Mouse (Mus musculus) G1E (cell line): ENCODE results near the gene Timm50. TPM values are rescaled to one million over a fixed set of nuclear protein-coding genes. Genes with fewer than 3 reads are reported as not detected.

Experiments
- ATAC-seq: 2 replicates; pipeline ENCODE4 v1.8.0; 2016; ENCODE audit warnings: mild to moderate bottlenecking; ENCODE audit not compliant: insufficient number of reproducible peaks, poor library complexity, low FRiP score, severe bottlenecking; ENCODE audit errors: extremely low read depth
- DNase-seq: peaks from one replicate; pipeline ENCODE4 v3.0.0; 2012; ENCODE audit warnings: low spot score
- H3K27me3 ChIP-seq: 2 replicates; pipeline ENCODE4 v1.6.1; 2012; ENCODE audit warnings: mild to moderate bottlenecking, low read length, inconsistent platforms; ENCODE audit not compliant: insufficient read depth
- H3K36me3 ChIP-seq: replicated peaks from 2 replicates; pipeline ENCODE3; 2012; ENCODE audit warnings: mild to moderate bottlenecking, inconsistent platforms
- H3K4me1 ChIP-seq: 2 replicates; pipeline ENCODE4 v1.6.1; 2012; ENCODE audit warnings: low read depth, low read length, inconsistent platforms, mixed read lengths; ENCODE audit not compliant: insufficient read depth
- H3K4me3 ChIP-seq: 2 replicates; pipeline ENCODE4 v1.5.1; 2012; ENCODE audit warnings: low read depth, mild to moderate bottlenecking, inconsistent platforms, low read length, moderate library complexity, mixed read lengths
- H3K9me3 ChIP-seq: replicated peaks from 2 replicates; pipeline ENCODE4 v1.6.1; 2012; ENCODE audit warnings: inconsistent platforms
- CTCF ChIP-seq: IDR thresholded peaks from 2 replicates; pipeline ENCODE4 v1.5.1; 2012; ENCODE audit warnings: low read depth, low read length, inconsistent platforms, mixed read lengths
- GATA1 ChIP-seq: IDR thresholded peaks from 2 replicates; pipeline ENCODE4 v1.6.1; 2012; ENCODE audit warnings: borderline replicate concordance, low read length, inconsistent platforms, mixed read lengths
- GATA2 ChIP-seq: IDR thresholded peaks from 2 replicates; pipeline ENCODE4 v1.6.1; 2012; ENCODE audit warnings: low read depth, low read length, inconsistent platforms, borderline replicate concordance
- POLR2AphosphoS5 ChIP-seq: IDR thresholded peaks from 2 replicates; pipeline ENCODE4 v1.6.1; 2012; ENCODE audit warnings: low read depth, low read length, inconsistent platforms; ENCODE audit not compliant: insufficient replicate concordance
- TAL1 ChIP-seq: conservative IDR thresholded peaks from 2 replicates; pipeline ENCODE4 v1.6.1; 2012; ENCODE audit warnings: low read depth, low read length, inconsistent platforms, mixed read lengths
- polyA plus RNA-seq: library from polyadenylated mRNA; stranded (reverse); fragments of >175 nt; gene quantifications from 2 replicates; pipeline ENCODE4 v1.2.3, GENCODE M21; 2012
- total RNA-seq, 2 experiments: library from RNA; stranded (forward) in 1 of 2; stranded (reverse) in 1 of 2; fragments of 200-1000 nt in 1 of 2; fragments of >200 nt in 1 of 2; fragmentation: Nextera tagmentation in 1 of 2; gene quantifications; 2 replicates each; pipeline ENCODE4 v1.2.3; 2014 to 2017

Timm50 gene
- total and polyA plus RNA-seq, 3 experiments, result 58.3 to 184 (median 107) TPM

GRCm38 (mm10) chr7:28268042-28268531 lies 43.8 kb downstream of the Timm50 start:
- H3K27me3 ChIP-seq, result peaks cover 2% of the 10 kb centered on the region
- DNase-seq (peak; percentile 65), ATAC-seq (0 out of 2 replicates have a peak, but pooled peaks have one; percentile 4)
- no peak for TF ChIP-seq GATA1
- no peak for TF ChIP-seq GATA2
- TF ChIP-seq POLR2AphosphoS5, result no peak
- H3K36me3 ChIP-seq, result peaks cover 25% of the 10 kb centered on the region
- H3K9me3 ChIP-seq, result no peaks in the 10 kb centered on the region; the same call in 1 of the 2 replicates
- H3K4me1 ChIP-seq, result peaks cover 3% of the 10 kb centered on the region; the same call in 1 of the 2 replicates
- H3K4me3 ChIP-seq, result peak overlapping the region; percentile 93

- Histone ChIP-seq H3K9me3 (no peaks in the 10 kb centered on the region; the same call in 1 of the 2 replicates), H3K27me3 (peaks cover 7% of the 10 kb centered on the region), H3K4me3 (peak within 1 kb of the TSS; percentile 93), H3K4me1 (peaks cover 8% of the 10 kb centered on the region), H3K36me3 (peaks cover 18% of the 10 kb centered on the region)
- DNase-seq, result peak; percentile 83
- no peak for ATAC-seq
- TF ChIP-seq CTCF (no peak), TAL1 (no peak), POLR2AphosphoS5 (no peak), GATA2 (no peak), GATA1 (no peak)
Measured at GRCm38 (mm10) chr7:28267129-28268041, 44.5 kb downstream of the Timm50 start, which contains the start of gene Eid2. TSS of gene Eid2 (plus strand) at chr7:28267881.

GRCm38 (mm10) chr7:28265391-28265790 lies 46.5 kb downstream of the Timm50 start:
- no peak for DNase-seq
- Histone ChIP-seq H3K4me3 (no peak overlapping the region), H3K36me3 (peaks cover 8% of the 10 kb centered on the region), H3K27me3 (peaks cover 13% of the 10 kb centered on the region), H3K9me3 (no peaks in the 10 kb centered on the region), H3K4me1 (peaks cover 17% of the 10 kb centered on the region)
- no peak for ATAC-seq
- TF ChIP-seq GATA1 (no peak), GATA2 (no peak), CTCF (no peak), TAL1 (no peak), POLR2AphosphoS5 (no peak)

GRCm38 (mm10) chr7:28263786-28264185 lies 48.1 kb downstream of the Timm50 start:
- ATAC-seq (peak; percentile 68), DNase-seq (peak; percentile 73)
- Histone ChIP-seq H3K36me3 (no peaks in the 10 kb centered on the region), H3K4me3 (no peak overlapping the region), H3K27me3 (peaks cover 13% of the 10 kb centered on the region), H3K9me3 (no peaks in the 10 kb centered on the region), H3K4me1 (peaks cover 15% of the 10 kb centered on the region)
- TF ChIP-seq TAL1 (no peak), GATA2 (no peak), CTCF (no peak), POLR2AphosphoS5 (no peak), GATA1 (no peak)

GRCm38 (mm10) chr7:28262861-28263260 lies 49.0 kb downstream of the Timm50 start:
- TF ChIP-seq GATA2 (no peak), POLR2AphosphoS5 (no peak), GATA1 (no peak)
- DNase-seq, result no peak
- Histone ChIP-seq H3K9me3 (no peaks in the 10 kb centered on the region), H3K4me1 (peaks cover 14% of the 10 kb centered on the region), H3K4me3 (no peak overlapping the region), H3K36me3 (no peaks in the 10 kb centered on the region), H3K27me3 (peaks cover 13% of the 10 kb centered on the region)
- ATAC-seq, result no peak

Other genes starting within 250 kb of the Timm50 start
- not detected in 2 replicates for gene Fcgbp, start 240.8 kb downstream of the Timm50 start, total RNA-seq (2014; fragmentation: Nextera tagmentation)
- gene Fcgbp, start 240.8 kb downstream of the Timm50 start, total RNA-seq (2017), result 0.06 and 0.27 TPM in 2 replicates
- gene Fcgbp, start 240.8 kb downstream of the Timm50 start, polyA plus RNA-seq, result not detected in 2 replicates
- not detected in 2 replicates for gene 9530053A07Rik, start 182.6 kb downstream of the Timm50 start, total RNA-seq (2014; fragmentation: Nextera tagmentation)
- 0.12 and 0.22 TPM in 2 replicates for gene 9530053A07Rik, start 182.6 kb downstream of the Timm50 start, total RNA-seq (2017)
- gene 9530053A07Rik, start 182.6 kb downstream of the Timm50 start, polyA plus RNA-seq, result not detected in 2 replicates
- 71.4 and 78.3 TPM in 2 replicates for gene Fbl, start 142.4 kb downstream of the Timm50 start, total RNA-seq (2014; fragmentation: Nextera tagmentation)
- 122 and 148 TPM in 2 replicates for gene Fbl, start 142.4 kb downstream of the Timm50 start, total RNA-seq (2017)
- gene Fbl, start 142.4 kb downstream of the Timm50 start, polyA plus RNA-seq, result 585 and 591 TPM in 2 replicates
- 17.5 and 24.8 TPM in 2 replicates for gene Dyrk1b, start 132.6 kb downstream of the Timm50 start, total RNA-seq (2014; fragmentation: Nextera tagmentation)
- 7.0 and 7.3 TPM in 2 replicates for gene Dyrk1b, start 132.6 kb downstream of the Timm50 start, total RNA-seq (2017)
- 43.3 and 47.9 TPM in 2 replicates for gene Dyrk1b, start 132.6 kb downstream of the Timm50 start, polyA plus RNA-seq
- 18.0 and 23.5 TPM in 2 replicates for gene Eid2, start 44.2 kb downstream of the Timm50 start, total RNA-seq (2014; fragmentation: Nextera tagmentation)
- 23.5 and 25.1 TPM in 2 replicates for gene Eid2, start 44.2 kb downstream of the Timm50 start, total RNA-seq (2017)
- gene Eid2, start 44.2 kb downstream of the Timm50 start, polyA plus RNA-seq, result 51.7 and 73.7 TPM in 2 replicates
- gene Eid2b, start 34.3 kb downstream of the Timm50 start, total RNA-seq (2014; fragmentation: Nextera tagmentation), result 7.3 and 8.9 TPM in 2 replicates
- 5.4 and 6.3 TPM in 2 replicates for gene Eid2b, start 34.3 kb downstream of the Timm50 start, total RNA-seq (2017)
- 17.6 and 20.9 TPM in 2 replicates for gene Eid2b, start 34.3 kb downstream of the Timm50 start, polyA plus RNA-seq
- not detected in 2 replicates for gene Selenov, start 20.9 kb downstream of the Timm50 start, total RNA-seq (2014; fragmentation: Nextera tagmentation)
- 0.12 TPM in 1 of 2 replicates, not detected in the other for gene Selenov, start 20.9 kb downstream of the Timm50 start, total RNA-seq (2017)
- gene Selenov, start 20.9 kb downstream of the Timm50 start, polyA plus RNA-seq, result not detected in 2 replicates
- 1.2 TPM in 1 of 2 replicates, not detected in the other for gene Dll3, start 9.8 kb downstream of the Timm50 start, total RNA-seq (2014; fragmentation: Nextera tagmentation)
- gene Dll3, start 9.8 kb downstream of the Timm50 start, total RNA-seq (2017), result 0.49 TPM in 1 of 2 replicates, not detected in the other
- gene Dll3, start 9.8 kb downstream of the Timm50 start, polyA plus RNA-seq, result 0.23 and 0.25 TPM in 2 replicates
- gene Supt5, start 26.7 kb upstream of the Timm50 start, total RNA-seq (2014; fragmentation: Nextera tagmentation), result 80.5 and 97.7 TPM in 2 replicates
- gene Supt5, start 26.7 kb upstream of the Timm50 start, total RNA-seq (2017), result 54.7 and 65.6 TPM in 2 replicates
- 123 and 148 TPM in 2 replicates for gene Supt5, start 26.7 kb upstream of the Timm50 start, polyA plus RNA-seq
- gene Rps16, start 38.6 kb upstream of the Timm50 start, total RNA-seq (2014; fragmentation: Nextera tagmentation), result 848 and 905 TPM in 2 replicates
- 900 and 1,212 TPM in 2 replicates for gene Rps16, start 38.6 kb upstream of the Timm50 start, total RNA-seq (2017)
- 1,941 and 2,248 TPM in 2 replicates for gene Rps16, start 38.6 kb upstream of the Timm50 start, polyA plus RNA-seq
- 2.9 and 5.2 TPM in 2 replicates for gene Plekhg2, start 60.5 kb upstream of the Timm50 start, total RNA-seq (2014; fragmentation: Nextera tagmentation)
- 1.7 and 3.4 TPM in 2 replicates for gene Plekhg2, start 60.5 kb upstream of the Timm50 start, total RNA-seq (2017)
- 8.0 and 8.2 TPM in 2 replicates for gene Plekhg2, start 60.5 kb upstream of the Timm50 start, polyA plus RNA-seq
- 39.0 and 42.8 TPM in 2 replicates for gene Zfp36, start 68.2 kb upstream of the Timm50 start, total RNA-seq (2014; fragmentation: Nextera tagmentation)
- gene Zfp36, start 68.2 kb upstream of the Timm50 start, total RNA-seq (2017), result 20.4 and 21.3 TPM in 2 replicates
- 25.5 and 28.3 TPM in 2 replicates for gene Zfp36, start 68.2 kb upstream of the Timm50 start, polyA plus RNA-seq
- 15.4 and 21.9 TPM in 2 replicates for gene Med29, start 80.6 kb upstream of the Timm50 start, total RNA-seq (2014; fragmentation: Nextera tagmentation)
- 17.7 and 21.0 TPM in 2 replicates for gene Med29, start 80.6 kb upstream of the Timm50 start, total RNA-seq (2017)
- 11.2 and 14.8 TPM in 2 replicates for gene Med29, start 80.6 kb upstream of the Timm50 start, polyA plus RNA-seq
- gene Paf1, start 80.9 kb upstream of the Timm50 start, total RNA-seq (2014; fragmentation: Nextera tagmentation), result 66.6 and 68.5 TPM in 2 replicates
- gene Paf1, start 80.9 kb upstream of the Timm50 start, total RNA-seq (2017), result 69.1 and 96.2 TPM in 2 replicates
- gene Paf1, start 80.9 kb upstream of the Timm50 start, polyA plus RNA-seq, result 103 and 170 TPM in 2 replicates
- gene Gmfg, start 125.4 kb upstream of the Timm50 start, total RNA-seq (2014; fragmentation: Nextera tagmentation), result 38.5 and 40.1 TPM in 2 replicates
- gene Gmfg, start 125.4 kb upstream of the Timm50 start, total RNA-seq (2017), result 249 and 272 TPM in 2 replicates
- gene Gmfg, start 125.4 kb upstream of the Timm50 start, polyA plus RNA-seq, result 7.9 and 8.4 TPM in 2 replicates
- gene Lrfn1, start 139.9 kb upstream of the Timm50 start, total RNA-seq (2014; fragmentation: Nextera tagmentation), result not detected in 2 replicates
- 0.11 TPM in 1 of 2 replicates, not detected in the other for gene Lrfn1, start 139.9 kb upstream of the Timm50 start, total RNA-seq (2017)
- 0.02 and 0.03 TPM in 2 replicates for gene Lrfn1, start 139.9 kb upstream of the Timm50 start, polyA plus RNA-seq
- not detected in 2 replicates for gene Ifnl2, start 198.4 kb upstream of the Timm50 start, total RNA-seq (2014; fragmentation: Nextera tagmentation)
- gene Ifnl2, start 198.4 kb upstream of the Timm50 start, total RNA-seq (2017), result 0.27 TPM in 1 of 2 replicates, not detected in the other
- gene Ifnl2, start 198.4 kb upstream of the Timm50 start, polyA plus RNA-seq, result not detected in 2 replicates
- gene Ifnl3, start 210.8 kb upstream of the Timm50 start, total RNA-seq (2014; fragmentation: Nextera tagmentation), result not detected in 2 replicates
- gene Ifnl3, start 210.8 kb upstream of the Timm50 start, total RNA-seq (2017), result not detected in 2 replicates
- not detected in 2 replicates for gene Ifnl3, start 210.8 kb upstream of the Timm50 start, polyA plus RNA-seq
- not detected in 2 replicates for gene Sycn, start 228.8 kb upstream of the Timm50 start, total RNA-seq (2014; fragmentation: Nextera tagmentation)
- gene Sycn, start 228.8 kb upstream of the Timm50 start, total RNA-seq (2017), result not detected in 2 replicates
- not detected in 2 replicates for gene Sycn, start 228.8 kb upstream of the Timm50 start, polyA plus RNA-seq
- not detected in 2 replicates for gene Nccrp1, start 235.2 kb upstream of the Timm50 start, total RNA-seq (2014; fragmentation: Nextera tagmentation)
- gene Nccrp1, start 235.2 kb upstream of the Timm50 start, total RNA-seq (2017), result not detected in 2 replicates
- gene Nccrp1, start 235.2 kb upstream of the Timm50 start, polyA plus RNA-seq, result 0.07 TPM in 1 of 2 replicates, not detected in the other